Mouse (Mus musculus): Measurements from ENCODE around the gene Prkcz.

DNA sequence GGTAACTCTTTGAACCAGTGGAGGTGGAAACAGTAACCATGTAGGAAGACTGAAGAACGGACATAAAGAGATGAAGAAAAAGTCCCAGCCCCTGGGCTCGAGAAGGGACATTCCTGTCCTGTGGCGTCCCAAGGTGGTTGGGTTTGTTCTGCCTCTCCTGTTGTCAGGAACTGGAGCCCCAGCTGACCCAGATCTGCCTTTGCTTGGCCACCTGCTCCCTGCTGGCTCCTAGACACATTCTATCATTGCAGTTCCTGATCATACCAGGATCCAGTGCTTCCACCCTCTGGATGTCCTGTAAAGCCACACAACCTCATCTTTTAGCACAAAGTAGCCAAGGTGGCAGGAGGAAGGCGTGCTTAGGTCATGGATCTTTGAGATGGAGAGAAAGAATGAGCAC is 22.2 kb upstream of the Prkcz start:
- TF ChIP-seq CTCF (conservative IDR thresholded peaks at IDR 0.05; ENCODE audit: low read length) (no peak), POU5F1 (IDR thresholded peaks at IDR 0.05; ENCODE audit: borderline replicate concordance, low read length) (no peak), NANOG (IDR thresholded peaks at IDR 0.05; ENCODE audit: borderline replicate concordance, low read length) (no peak)

Data from E14TG2a.4 (cell line).